8 mouse cellular contexts compared by ENCODE assay signal in the genomic region with DNA sequence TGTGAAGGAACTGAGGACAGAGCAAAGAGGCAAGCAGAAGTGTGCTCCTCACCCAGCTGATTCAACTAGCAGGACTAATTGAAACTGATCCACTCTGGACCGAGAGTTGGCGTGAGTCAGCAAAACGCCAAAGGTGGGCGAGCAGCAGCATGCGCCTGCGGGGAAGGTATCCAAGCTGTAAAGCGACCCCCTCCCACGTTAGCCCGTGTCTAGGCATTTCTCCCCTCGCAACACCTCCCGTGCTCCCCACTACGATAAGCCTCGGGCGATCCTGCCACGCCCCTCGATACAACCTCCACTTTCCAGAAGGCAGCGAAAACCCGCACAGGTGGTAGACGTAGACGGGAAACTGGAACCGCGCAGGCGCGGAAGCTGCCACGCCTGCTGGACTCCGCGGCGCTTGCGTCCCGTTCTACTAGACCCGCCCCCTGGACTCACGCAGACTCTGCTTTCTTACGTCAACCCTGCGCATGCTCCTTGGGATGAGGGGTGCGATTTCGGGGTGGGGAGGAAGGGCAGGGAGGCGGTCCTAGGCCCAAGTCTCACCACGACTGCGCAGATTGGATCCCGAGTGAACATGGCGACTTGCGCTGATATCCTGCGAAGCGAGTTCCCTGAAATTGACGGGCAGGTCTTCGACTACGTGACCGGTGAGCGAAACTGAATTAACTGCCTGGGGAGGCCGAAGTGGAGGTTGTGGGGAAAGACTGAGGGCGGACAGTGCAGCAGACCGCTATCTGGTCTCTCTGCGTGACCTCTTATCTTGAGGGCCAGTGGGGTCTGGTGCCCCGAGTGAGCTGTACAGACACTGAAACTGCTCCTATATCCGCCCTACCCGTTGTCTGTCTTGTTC. TPM values are rescaled to one million over a fixed set of nuclear protein-coding genes. Genes with fewer than 3 reads are reported as not detected.
DNase-seq lines count a peak whose midpoint lies in the region; ATAC-seq and TF ChIP-seq lines count a peak whose summit lies in the region.

A gene (plus strand): TSS at position 482 of the 853 bp plus-strand sequence.

- H3K4me1 ChIP-seq in CH12.LX (ENCODE audit: control insufficient read depth in 1 of 2, insufficient read depth in 2 of 2): peaks cover 2 to 20% of the 10 kb centered on the region in 2 experiments
- H3K4me1 ChIP-seq in forebrain, embryonic 11.5 days (replicated peaks; ENCODE audit: control insufficient read depth, insufficient read depth, low read length): peaks cover 7% of the 10 kb centered on the region; the same call in 1 of the 2 replicates
- H3K4me1 ChIP-seq in heart, embryonic 16.5 days (ENCODE audit: control insufficient read depth, insufficient read depth, low read length): peaks cover 13% of the 10 kb centered on the region
- peaks cover 32% of the 10 kb centered on the region for H3K4me1 ChIP-seq in liver, embryonic 15.5 days (replicated peaks)
- H3K4me1 ChIP-seq in neural tube, embryonic 12.5 days: peaks cover 17% of the 10 kb centered on the region

- peak within 1 kb of the TSS; percentile 64 to 100 (median 90) for H3K4me3 ChIP-seq in CH12.LX (replicated peaks in 1 of 3; ENCODE audit: low read depth in 2 of 3, low read length in 2 of 3, poor library complexity in 1 of 3)
- peak within 1 kb of the TSS; percentile 63 for H3K4me3 ChIP-seq in forebrain, embryonic 11.5 days (ENCODE audit: low read depth, low read length)
- peak within 1 kb of the TSS; percentile 84 for H3K4me3 ChIP-seq in heart, embryonic 16.5 days (ENCODE audit: low read length)
- peak within 1 kb of the TSS; percentile 84 for H3K4me3 ChIP-seq in liver, embryonic 15.5 days (replicated peaks)
- H3K4me3 ChIP-seq in neural tube, embryonic 12.5 days: peak within 1 kb of the TSS; percentile 74

- H3K9ac ChIP-seq in CH12.LX (ENCODE audit: insufficient read depth, low read depth): peak within 1 kb of the TSS; percentile 84
- peak within 1 kb of the TSS; percentile 70 for H3K9ac ChIP-seq in forebrain, embryonic 11.5 days (ENCODE audit: low read length)
- peak within 1 kb of the TSS; percentile 87 for H3K9ac ChIP-seq in heart, embryonic 16.5 days (ENCODE audit: low read length)
- H3K9ac ChIP-seq in liver, embryonic 15.5 days: peak within 1 kb of the TSS; percentile 75
- peak within 1 kb of the TSS; percentile 82 for H3K9ac ChIP-seq in neural tube, embryonic 12.5 days

- WGBS in forebrain, embryonic 11.5 days: under 1% methylated on average over 56 of the region's 56 CpGs
- WGBS in heart, embryonic 16.5 days: under 1% methylated on average over 56 of the region's 56 CpGs
- WGBS in liver, embryonic 15.5 days (ENCODE audit: insufficient replicate concordance): under 1% methylated on average over 56 of the region's 56 CpGs
- WGBS in neural tube, embryonic 12.5 days: under 1% methylated on average over 56 of the region's 56 CpGs

- H3K9me3 ChIP-seq in CH12.LX (replicated peaks; ENCODE audit: low read length): peaks cover 4% of the 10 kb centered on the region
- H3K9me3 ChIP-seq in forebrain, embryonic 11.5 days (ENCODE audit: control insufficient read depth, low read length): no peaks in the 10 kb centered on the region
- H3K9me3 ChIP-seq in heart, embryonic 16.5 days (replicated peaks; ENCODE audit: control insufficient read depth, low read length): no peaks in the 10 kb centered on the region
- no peaks in the 10 kb centered on the region for H3K9me3 ChIP-seq in liver, embryonic 15.5 days (replicated peaks)
- no peaks in the 10 kb centered on the region for H3K9me3 ChIP-seq in neural tube, embryonic 12.5 days

- H3K27ac ChIP-seq in CH12.LX (ENCODE audit: insufficient read depth, low read depth): peak within 1 kb of the TSS; percentile 75
- H3K27ac ChIP-seq in forebrain, embryonic 11.5 days (ENCODE audit: low read depth, low read length): no peak within 1 kb of the TSS
- peak within 1 kb of the TSS; percentile 71 for H3K27ac ChIP-seq in heart, embryonic 16.5 days (ENCODE audit: low read length)
- peak within 1 kb of the TSS; percentile 85 for H3K27ac ChIP-seq in liver, embryonic 15.5 days (replicated peaks)
- H3K27ac ChIP-seq in neural tube, embryonic 12.5 days: no peak within 1 kb of the TSS

- TF ChIP-seq RAD21 in CH12.LX (IDR thresholded peaks at IDR 0.05; ENCODE audit: low read depth, low read length): no peak

- in situ Hi-C loops in CH12.LX (cut with MboI; ENCODE audit: low pct_ligation_motif_present, low pct_unique_long_range_greater_than_20kb, low sequenced_read_pairs): loop anchor here (5.0 kb wide), 2 partner anchors 41 to 64 kb away; a partner anchor contains a TSS

- peak; percentile 100 for DNase-seq in CH12.LX (ENCODE audit: extremely low read depth)
- DNase-seq in c-Kit-positive CD71-positive TER-119-negative erythroid progenitor cells, embryonic 14.5 days (ENCODE audit: low read depth): peak; percentile 100
- peak; percentile 98 for DNase-seq in forebrain, embryonic 11.5 days (ENCODE audit: low spot score)
- DNase-seq in kidney, postnatal 36 days: peak; percentile 98 to 99
- DNase-seq in telencephalon, adult 2 months (ENCODE audit: low read depth, low spot score): peak; percentile 99

- dilution Hi-C loops in CH12.LX (cut with MboI; ENCODE audit: extremely low pct_ligation_motif_present, extremely low pct_unique_long_range_greater_than_20kb, low sequenced_read_pairs): no loop called here

- peak; percentile 99 for ATAC-seq in forebrain, embryonic 11.5 days (replicated peaks; ENCODE audit: low FRiP score)
- ATAC-seq in heart, embryonic 16.5 days (replicated peaks; ENCODE audit: extremely low read depth, insufficient read depth, low FRiP score): peak; percentile 100
- peak; percentile 98 for ATAC-seq in liver, embryonic 15.5 days (ENCODE audit: insufficient read depth)
- peak; percentile 98 for ATAC-seq in neural tube, embryonic 12.5 days (ENCODE audit: low FRiP score, low read depth)

- TF ChIP-seq EP300 in CH12.LX (IDR thresholded peaks at IDR 0.05; ENCODE audit: low read length): peak; percentile 21; the same call in 1 of the 2 replicates

- TF ChIP-seq CTCF in CH12.LX (conservative IDR thresholded peaks at IDR 0.05 in 1 of 2, IDR thresholded peaks at IDR 0.05 in 1 of 2; ENCODE audit: low read depth in 2 of 2, low read length in 2 of 2): no peak

- H3K36me3 ChIP-seq in CH12.LX (replicated peaks in 1 of 2; ENCODE audit: control insufficient read depth in 1 of 2, insufficient read depth in 1 of 2, low read length in 1 of 2): peaks cover 57 to 65% of the 10 kb centered on the region in 2 experiments
- H3K36me3 ChIP-seq in forebrain, embryonic 11.5 days (ENCODE audit: control insufficient read depth, insufficient read depth, low read length): peaks cover 6% of the 10 kb centered on the region
- peaks cover 21% of the 10 kb centered on the region for H3K36me3 ChIP-seq in heart, embryonic 16.5 days (ENCODE audit: control insufficient read depth, insufficient read depth)
- H3K36me3 ChIP-seq in liver, embryonic 15.5 days (replicated peaks): peaks cover 62% of the 10 kb centered on the region
- H3K36me3 ChIP-seq in neural tube, embryonic 12.5 days: peaks cover 56% of the 10 kb centered on the region

- H3K79me2 ChIP-seq in CH12.LX (replicated peaks; ENCODE audit: control insufficient read depth, extremely low read depth, insufficient read depth, poor library complexity, severe bottlenecking): peaks cover 19% of the 10 kb centered on the region

- no peaks in the 10 kb centered on the region for H3K27me3 ChIP-seq in CH12.LX (replicated peaks)
- no peaks in the 10 kb centered on the region for H3K27me3 ChIP-seq in forebrain, embryonic 11.5 days (ENCODE audit: control insufficient read depth, insufficient read depth, low read length)
- H3K27me3 ChIP-seq in heart, embryonic 16.5 days (ENCODE audit: control insufficient read depth, insufficient read depth, low read length): no peaks in the 10 kb centered on the region
- no peaks in the 10 kb centered on the region for H3K27me3 ChIP-seq in liver, embryonic 15.5 days
- H3K27me3 ChIP-seq in neural tube, embryonic 12.5 days (replicated peaks): no peaks in the 10 kb centered on the region

- peak; percentile 96 for TF ChIP-seq POLR2A in CH12.LX (IDR thresholded peaks at IDR 0.05; ENCODE audit: low read depth, low read length)

- peak within 1 kb of the TSS; percentile 65 for H3K4me2 ChIP-seq in CH12.LX (ENCODE audit: insufficient read depth, low read depth, poor library complexity, severe bottlenecking)
- peak within 1 kb of the TSS; percentile 76 for H3K4me2 ChIP-seq in forebrain, embryonic 11.5 days (ENCODE audit: low read depth, low read length, severe bottlenecking)
- H3K4me2 ChIP-seq in heart, embryonic 16.5 days (ENCODE audit: low read depth, low read length): peak within 1 kb of the TSS; percentile 71
- H3K4me2 ChIP-seq in liver, embryonic 15.5 days: peak within 1 kb of the TSS; percentile 85
- H3K4me2 ChIP-seq in neural tube, embryonic 12.5 days (replicated peaks): peak within 1 kb of the TSS; percentile 92

TF ChIP-seq in CH12.LX, 34 proteins besides CTCF, POLR2A, EP300 and RAD21 (continues in another document):
- peak; percentile 96 for TF ChIP-seq NELFE (IDR thresholded peaks at IDR 0.05; ENCODE audit: low read depth, low read length)
- TF ChIP-seq MAFK (IDR thresholded peaks at IDR 0.05; ENCODE audit: insufficient replicate concordance, low read length): peak; percentile 95
- TF ChIP-seq ZKSCAN1 (IDR thresholded peaks at IDR 0.05; ENCODE audit: borderline replicate concordance, low read depth, low read length): no peak
- no peak for TF ChIP-seq PAX5 (IDR thresholded peaks at IDR 0.05; ENCODE audit: low read length)
- no peak; the same call in 1 of the 2 replicates for TF ChIP-seq RCOR1 (conservative IDR thresholded peaks at IDR 0.05; ENCODE audit: low read depth, low read length)
- TF ChIP-seq CHD2 (IDR thresholded peaks at IDR 0.05; ENCODE audit: low read length): peak; percentile 38; the same call in 1 of the 2 replicates
- TF ChIP-seq GABPA (IDR thresholded peaks at IDR 0.05; ENCODE audit: insufficient replicate concordance, low read depth, low read length): no peak; the same call in 1 of the 2 replicates
- no peak for TF ChIP-seq ZNF384 (IDR thresholded peaks at IDR 0.05; ENCODE audit: low read depth, low read length)
- TF ChIP-seq USF2 (conservative IDR thresholded peaks at IDR 0.05; ENCODE audit: low read depth, low read length): no peak
- TF ChIP-seq MEF2A (IDR thresholded peaks at IDR 0.05; ENCODE audit: borderline replicate concordance, low read depth, low read length): peak; percentile 72
- peak; percentile 93 for TF ChIP-seq NRF1 (IDR thresholded peaks at IDR 0.05; ENCODE audit: low read depth, low read length)
- TF ChIP-seq ZMIZ1 (IDR thresholded peaks at IDR 0.05; ENCODE audit: low read depth, low read length): peak; percentile 94

RNA-seq across cellular contexts. Expression of the gene that starts here (rescaled TPM):
- total RNA-seq in CH12.LX (2012; rRNA removed) (48.6 and 61.4 TPM in 2 replicates), CH12.LX (2014; rRNA removed) (46.9 and 55.7 TPM in 2 replicates)
- 98.0 and 98.9 TPM in 2 replicates for polyA plus RNA-seq in CH12.LX (2012; ENCODE audit: insufficient read length, low read depth)
- 51.6 and 55.9 TPM in 2 replicates for polyA plus RNA-seq in forebrain, embryonic 11.5 days (2014; fragmentation: Nextera tagmentation; extraction: Ambion mirVana)
- polyA plus RNA-seq in heart, embryonic 16.5 days (2015; fragmentation: Nextera tagmentation; extraction: Ambion mirVana): 49.4 and 54.0 TPM in 2 replicates
- 24.6 and 28.4 TPM in 2 replicates for polyA plus RNA-seq in liver, embryonic 15.5 days (2015; fragmentation: Nextera tagmentation; extraction: Ambion mirVana)
- polyA plus RNA-seq in neural tube, embryonic 12.5 days (2016; fragmentation: Nextera tagmentation; extraction: Ambion mirVana): 70.9 and 81.2 TPM in 2 replicates

Comparison
In these comparisons a context has a peak if more than half of its experiments do, and no peak if none do; other contexts are left out.
1. H3K27ac ChIP-seq: peak in CH12.LX (single experiment), heart, embryonic 16.5 days (single experiment) and liver, embryonic 15.5 days (single experiment); none in forebrain, embryonic 11.5 days (single experiment) and neural tube, embryonic 12.5 days (single experiment).
2. Peak in every context shown above with its lines, with median percentiles within 50 percentile points of each other: DNase-seq, H3K4me2 ChIP-seq, H3K4me3 ChIP-seq, H3K9ac ChIP-seq and ATAC-seq.